In genomic region chr2:31760486-31760885, GRCm38 (mm10) we compare ENCODE assay signal across 8 mouse cellular contexts. TPM values are rescaled to one million over a fixed set of nuclear protein-coding genes. Genes with fewer than 3 reads are reported as not detected.
DNase-seq lines count a peak whose midpoint lies in the region; ATAC-seq and TF ChIP-seq lines count a peak whose summit lies in the region.

No protein-coding gene starts in this region.

- no peak for TF ChIP-seq POLR2A in cerebellum, adult 2 months (IDR thresholded peaks at IDR 0.05; ENCODE audit: borderline replicate concordance, insufficient read depth, low read length)

- no peaks in the 10 kb centered on the region for H3K36me3 ChIP-seq in forebrain, embryonic 16.5 days (ENCODE audit: control insufficient read depth, insufficient read depth)
- H3K36me3 ChIP-seq in liver, embryonic 14.5 days (replicated peaks; ENCODE audit: control insufficient read depth, insufficient read depth, low read depth), result no peaks in the 10 kb centered on the region

- TF ChIP-seq EP300 in liver, embryonic 14.5 days (IDR thresholded peaks at IDR 0.05; ENCODE audit: low read depth), result no peak

- TF ChIP-seq CTCF in cerebellum, adult 2 months (IDR thresholded peaks at IDR 0.05; ENCODE audit: borderline replicate concordance, insufficient read depth, low read depth, low read length), result no peak
- no peak for TF ChIP-seq CTCF in liver, embryonic 14.5 days (IDR thresholded peaks at IDR 0.05; ENCODE audit: low read depth)

- intact Hi-C loops in left cerebral cortex, postnatal 25 days (cut with DNase I), result no loop called here

- WGBS in cerebellum, adult 2 months, result 86% methylated on average over 1 of the region's 1 CpGs
- WGBS in forebrain, embryonic 16.5 days, result 4% methylated on average over 1 of the region's 1 CpGs
- WGBS in liver, embryonic 14.5 days (ENCODE audit: insufficient replicate concordance), result 3% methylated on average over 1 of the region's 1 CpGs

- H3K9ac ChIP-seq in forebrain, embryonic 16.5 days (replicated peaks; ENCODE audit: low read depth, low read length), result peak overlapping the region; percentile 82
- H3K9ac ChIP-seq in liver, embryonic 14.5 days (replicated peaks), result peak overlapping the region; percentile 84

- no peak for DNase-seq in cerebellum, adult 2 months
- no peak for DNase-seq in cerebellum, adult 11-12 months
- peak; percentile 50 for DNase-seq in 3T3-L1 (ENCODE audit: low read depth, low spot score)
- DNase-seq in liver, embryonic 14.5 days (ENCODE audit: low read depth in 3 of 3, low spot score in 3 of 3), result no peak
- no peak for DNase-seq in left cerebral cortex, postnatal 25 days (ENCODE audit: low spot score in 2 of 2)
- DNase-seq in urinary bladder, adult 2 months (ENCODE audit: low spot score), result no peak
- no peak for DNase-seq in urinary bladder, postnatal 36 days (ENCODE audit: low spot score in 2 of 2)

- H3K9me3 ChIP-seq in forebrain, embryonic 16.5 days (ENCODE audit: control insufficient read depth, low read length), result no peaks in the 10 kb centered on the region
- no peaks in the 10 kb centered on the region for H3K9me3 ChIP-seq in liver, embryonic 14.5 days (ENCODE audit: control insufficient read depth, low read length)

- H3K4me1 ChIP-seq in cerebellum, adult 2 months (ENCODE audit: control insufficient read depth, insufficient read depth, low read length), result peaks cover 7% of the 10 kb centered on the region; the same call in 1 of the 2 replicates
- H3K4me1 ChIP-seq in forebrain, embryonic 16.5 days (replicated peaks; ENCODE audit: control insufficient read depth, insufficient read depth, low read length), result peaks cover 50% of the 10 kb centered on the region
- H3K4me1 ChIP-seq in liver, embryonic 14.5 days (replicated peaks; ENCODE audit: control insufficient read depth in 2 of 2, insufficient read depth in 2 of 2, low read length in 1 of 2), result peaks cover 10 to 30% of the 10 kb centered on the region in 2 experiments

- no peaks in the 10 kb centered on the region for H3K27me3 ChIP-seq in cerebellum, adult 2 months (ENCODE audit: control insufficient read depth, insufficient read depth, low read length)
- H3K27me3 ChIP-seq in forebrain, embryonic 16.5 days (replicated peaks; ENCODE audit: control insufficient read depth, insufficient read depth, low read length), result no peaks in the 10 kb centered on the region
- H3K27me3 ChIP-seq in liver, embryonic 14.5 days (ENCODE audit: control insufficient read depth, insufficient read depth, low read length), result no peaks in the 10 kb centered on the region

- peak overlapping the region; percentile 83 for H3K4me2 ChIP-seq in forebrain, embryonic 16.5 days (ENCODE audit: low read length)
- H3K4me2 ChIP-seq in liver, embryonic 14.5 days (ENCODE audit: low read depth), result peak overlapping the region; percentile 72

- no peak for ATAC-seq in forebrain, embryonic 16.5 days
- ATAC-seq in liver, embryonic 14.5 days (ENCODE audit: insufficient read depth), result no peak

- H3K4me3 ChIP-seq in cerebellum, adult 2 months (replicated peaks; ENCODE audit: insufficient read depth, low read depth, low read length), result peak overlapping the region; percentile 8
- peak overlapping the region; percentile 67 for H3K4me3 ChIP-seq in forebrain, embryonic 16.5 days (replicated peaks; ENCODE audit: low read length)
- H3K4me3 ChIP-seq in liver, embryonic 14.5 days (ENCODE audit: insufficient read depth in 1 of 2, low read depth in 2 of 2, low read length in 2 of 2), result peak overlapping the region; percentile 74 to 79

- H3K27ac ChIP-seq in cerebellum, adult 2 months (ENCODE audit: insufficient read depth, low read length), result no peak overlapping the region
- H3K27ac ChIP-seq in forebrain, embryonic 16.5 days (ENCODE audit: low read length), result no peak overlapping the region
- no peak overlapping the region for H3K27ac ChIP-seq in liver, embryonic 14.5 days

RNA-seq across cellular contexts. Expression of gene Qrfp, which starts 49.9 kb away (rescaled TPM):
- polyA plus RNA-seq in cerebellum, adult 2 months (2012; rRNA removed), result not detected in 2 replicates
- 0.06 TPM in 1 of 2 replicates, not detected in the other for polyA plus RNA-seq in forebrain, embryonic 16.5 days (2015; fragmentation: Nextera tagmentation; extraction: Ambion mirVana)
- polyA plus RNA-seq in liver, embryonic 14.5 days (2012; rRNA removed), result 0.01 TPM in 1 of 2 replicates, not detected in the other
- polyA plus RNA-seq in liver, embryonic 14.5 days (2014; fragmentation: Nextera tagmentation; extraction: Ambion mirVana), result not detected in 2 replicates
- total RNA-seq in left cerebral cortex, postnatal 25 days (2021), result not detected
- 0.03 TPM in 2 replicates for polyA plus RNA-seq in urinary bladder, adult 2 months (2012; rRNA removed)

Comparison
In these comparisons a context has a peak if more than half of its experiments do, and no peak if none do; other contexts are left out.
1. H3K4me3 ChIP-seq: peak in every context shown above with its lines; median percentile 76 in liver, embryonic 14.5 days; 67 in forebrain, embryonic 16.5 days; 8 in cerebellum, adult 2 months.